Mouse (Mus musculus) kidney, postnatal 0 days (tissue): ENCODE measurements around the gene Insl5. TPM values are rescaled to one million over a fixed set of nuclear protein-coding genes. Genes with fewer than 3 reads are reported as not detected.

Experiments used
- ATAC-seq: fragments of 200-750 bp; cut with Nextera tagmentation; replicated peaks from 2 replicates; pipeline ENCODE4 v1.8.0; 2017; ENCODE audit warnings: low read depth, moderate number of reproducible peaks, moderate TSS enrichment, moderate library complexity; ENCODE audit not compliant: low FRiP score
- DNase-seq: peaks from one replicate; pipeline ENCODE4 v3.0.0-alpha.2; 2016; ENCODE audit warnings: low spot score
- H3K27ac ChIP-seq: fragments of 300-500 bp; sonication (generic); 2 replicates; pipeline ENCODE4 v1.5.1; 2014; ENCODE audit warnings: mild to moderate bottlenecking
- H3K27me3 ChIP-seq: fragments of 300-500 bp; sonication (generic); 2 replicates; pipeline ENCODE4 v1.6.1; 2014; ENCODE audit warnings: low read length, mixed read lengths; ENCODE audit not compliant: insufficient read depth
- H3K36me3 ChIP-seq: fragments of 300-500 bp; sonication (generic); 2 replicates; pipeline ENCODE4 v1.6.1; 2014; ENCODE audit warnings: low read length, mixed read lengths; ENCODE audit not compliant: insufficient read depth
- H3K4me1 ChIP-seq: fragments of 300-500 bp; sonication (generic); replicated peaks from 2 replicates; pipeline ENCODE4 v1.6.1; 2014; ENCODE audit warnings: antibody characterized with exemption, low read length, mixed read lengths; ENCODE audit not compliant: insufficient read depth
- H3K4me2 ChIP-seq: fragments of 300-500 bp; sonication (generic); 2 replicates; pipeline ENCODE4 v1.6.1; 2014; ENCODE audit warnings: mild to moderate bottlenecking, low read length, moderate library complexity, mixed read lengths
- H3K4me3 ChIP-seq: fragments of 300-500 bp; sonication (generic); replicated peaks from 2 replicates; pipeline ENCODE4 v1.5.1; 2014; ENCODE audit warnings: low read depth, low read length
- H3K9ac ChIP-seq: fragments of 300-500 bp; sonication (generic); 2 replicates; pipeline ENCODE4 v1.6.1; 2014; ENCODE audit warnings: low read depth, low read length
- H3K9me3 ChIP-seq: fragments of 300-500 bp; sonication (generic); replicated peaks from 2 replicates; pipeline ENCODE4 v1.6.1; 2016; ENCODE audit warnings: low read length, inconsistent platforms, mixed read lengths
- CTCF ChIP-seq: IDR thresholded peaks from 2 replicates; pipeline ENCODE4 v1.5.1; 2016; ENCODE audit warnings: antibody characterized with exemption, low read depth, mild to moderate bottlenecking, moderate library complexity
- WGBS: fragments of 180-500 bp; shearing (Covaris S2); extraction: QIAGEN DNeasy Blood & Tissue Kit; methylation state at CpG from one replicate; pipeline ENCODE4 v1.1.7; 2014; 5-methylcytosine and 5-hydroxymethylcytosine counted together
- polyA plus RNA-seq: library from polyadenylated mRNA; unstranded; fragments of >200 nt; fragmentation: Nextera tagmentation; extraction: Ambion mirVana; gene quantifications from 2 replicates; pipeline ENCODE4 v1.2.1, GENCODE M21; 2015

Gene Insl5
- polyA plus RNA-seq, 1 experiment from 2014 or later, result not detected

DNA sequence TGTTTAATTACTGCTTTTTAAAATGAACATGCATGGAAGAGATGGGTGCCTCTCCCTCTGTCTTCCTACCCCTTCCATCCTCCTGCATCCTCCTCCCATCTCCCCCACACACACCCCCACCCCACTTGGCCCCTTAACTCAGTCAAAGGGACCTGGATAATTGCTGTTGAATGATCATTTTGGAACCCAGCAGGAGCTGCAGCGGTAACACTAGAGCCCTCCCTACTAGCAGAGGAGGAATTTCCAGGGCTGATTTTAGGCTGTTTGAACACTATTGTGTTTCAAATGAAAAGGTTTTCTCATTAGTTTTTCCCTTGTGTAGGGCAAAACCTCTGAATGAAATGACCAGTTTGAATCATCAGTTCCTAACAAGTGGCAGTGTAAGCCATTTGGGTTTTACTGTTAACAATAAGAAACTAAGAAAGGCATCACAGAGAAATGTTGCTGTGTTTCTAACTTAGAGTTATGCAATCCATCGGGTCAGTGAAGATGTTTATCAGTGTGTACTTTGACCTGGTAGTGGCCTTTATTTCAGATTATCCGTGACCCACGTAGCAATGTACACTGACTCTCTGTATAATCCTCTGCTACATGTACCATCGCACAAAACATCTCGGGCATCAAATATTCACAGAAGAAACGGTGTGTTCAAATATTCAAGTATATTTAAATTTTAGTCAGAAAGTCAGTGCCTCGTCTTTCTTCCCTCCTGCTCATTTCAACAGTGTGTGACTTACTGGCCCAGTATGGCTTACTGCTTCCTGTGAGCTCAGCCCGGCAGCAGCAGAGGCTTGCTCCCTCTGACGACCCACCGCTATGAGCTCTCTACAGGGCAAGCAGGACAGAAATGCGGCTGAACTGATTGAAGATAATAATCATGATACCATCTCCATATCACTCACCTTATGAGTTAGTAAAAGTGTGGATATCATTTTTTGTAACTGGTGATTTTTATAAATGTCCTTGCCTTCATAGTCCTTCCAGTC lies 50.1 kb downstream of the Insl5 start:
- ATAC-seq (no peak), DNase-seq (no peak)
- Histone ChIP-seq H3K9me3 (no peaks in the 10 kb centered on the region), H3K4me1 (0 out of 2 replicates have a peak, but pooled peaks cover 7% of the 10 kb centered on the region), H3K4me2 (no peak overlapping the region), H3K27me3 (no peaks in the 10 kb centered on the region), H3K9ac (no peak overlapping the region), H3K27ac (no peak overlapping the region), H3K4me3 (no peak overlapping the region), H3K36me3 (no peaks in the 10 kb centered on the region)
- no peak for TF ChIP-seq CTCF
- 58% methylated on average over 12 of the region's 12 CpGs for WGBS

DNA sequence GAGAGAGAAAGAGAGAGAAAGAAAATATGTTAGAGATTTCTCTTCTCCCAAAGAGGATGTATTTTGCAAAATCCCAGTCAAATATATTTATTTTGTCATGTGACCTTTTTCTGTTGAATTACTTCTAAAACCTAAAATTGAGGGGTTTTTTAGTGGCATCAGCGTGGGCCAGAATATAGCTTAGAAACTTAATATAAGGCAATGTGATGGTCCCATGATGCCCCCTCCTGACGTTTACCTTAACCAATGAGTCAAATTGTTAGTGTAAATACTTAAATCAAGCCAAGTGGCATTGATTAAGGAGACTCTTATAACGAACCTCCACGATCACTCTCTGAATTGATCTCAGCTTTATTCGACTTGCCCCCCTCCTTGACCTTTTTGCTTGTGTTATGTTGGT lies 52.5 kb downstream of the Insl5 start:
- Histone ChIP-seq H3K4me3 (no peak overlapping the region), H3K9ac (no peak overlapping the region), H3K4me1 (0 out of 2 replicates have a peak, but pooled peaks cover 7% of the 10 kb centered on the region), H3K36me3 (no peaks in the 10 kb centered on the region), H3K27ac (no peak overlapping the region), H3K4me2 (no peak overlapping the region), H3K9me3 (no peaks in the 10 kb centered on the region), H3K27me3 (no peaks in the 10 kb centered on the region)
- DNase-seq, result no peak
- 71% methylated on average over 5 of the region's 5 CpGs for WGBS
- no peak for TF ChIP-seq CTCF
- no peak for ATAC-seq

DNA sequence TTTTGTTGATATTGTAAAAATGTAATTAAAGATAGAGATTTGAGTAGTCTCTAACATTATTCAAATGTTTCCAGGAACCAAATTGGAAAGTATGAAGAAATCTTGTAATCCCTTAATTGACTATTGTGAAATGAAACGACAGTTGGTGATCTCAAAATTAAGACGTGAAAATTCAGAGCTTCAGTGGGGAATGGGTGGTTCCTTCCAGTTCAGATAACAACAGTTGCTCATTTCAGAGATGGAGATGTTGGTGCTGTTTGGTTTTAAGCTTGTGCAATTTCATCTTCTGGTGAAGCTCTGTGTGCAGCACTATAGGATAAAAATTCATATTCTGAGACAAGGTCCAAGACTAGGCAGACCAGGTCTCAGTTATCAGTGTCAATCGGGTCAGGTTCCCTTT lies 54.6 kb downstream of the Insl5 start:
- H3K36me3 ChIP-seq, result no peaks in the 10 kb centered on the region
- H3K4me2 ChIP-seq, result no peak overlapping the region
- no peaks in the 10 kb centered on the region for H3K9me3 ChIP-seq
- H3K4me1 ChIP-seq, result no peaks in the 10 kb centered on the region
- no peak overlapping the region for H3K27ac ChIP-seq
- 79% methylated on average over 3 of the region's 3 CpGs for WGBS
- no peak for ATAC-seq
- DNase-seq, result no peak
- no peak overlapping the region for H3K4me3 ChIP-seq
- H3K9ac ChIP-seq, result no peak overlapping the region
- no peak for TF ChIP-seq CTCF
- no peaks in the 10 kb centered on the region for H3K27me3 ChIP-seq

DNA sequence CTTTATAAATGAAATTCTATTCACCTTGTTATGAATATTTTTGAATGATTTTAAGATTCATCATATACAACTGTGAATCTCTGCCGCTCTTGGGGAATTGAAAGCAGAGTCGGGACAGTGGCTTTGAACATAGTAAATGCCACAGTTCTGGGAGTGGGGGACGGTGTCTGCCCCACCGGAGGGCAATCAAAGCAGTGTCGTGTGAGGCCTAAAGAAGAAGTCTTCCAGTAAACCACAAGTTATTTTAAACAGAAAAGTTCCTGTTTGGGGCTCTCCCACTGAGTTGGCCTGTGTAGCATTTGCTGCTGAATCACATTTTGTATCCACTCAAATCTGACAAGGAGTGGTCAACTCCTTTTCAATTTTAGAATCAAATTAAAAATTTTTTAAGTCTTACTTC lies 55.5 kb downstream of the Insl5 start:
- Histone ChIP-seq H3K9ac (no peak overlapping the region), H3K4me1 (no peaks in the 10 kb centered on the region), H3K36me3 (no peaks in the 10 kb centered on the region), H3K4me3 (no peak overlapping the region), H3K27ac (no peak overlapping the region), H3K9me3 (no peaks in the 10 kb centered on the region), H3K4me2 (no peak overlapping the region), H3K27me3 (no peaks in the 10 kb centered on the region)
- TF ChIP-seq CTCF, result no peak
- DNase-seq (no peak), ATAC-seq (no peak)
- 76% methylated on average over 5 of the region's 5 CpGs for WGBS

DNA sequence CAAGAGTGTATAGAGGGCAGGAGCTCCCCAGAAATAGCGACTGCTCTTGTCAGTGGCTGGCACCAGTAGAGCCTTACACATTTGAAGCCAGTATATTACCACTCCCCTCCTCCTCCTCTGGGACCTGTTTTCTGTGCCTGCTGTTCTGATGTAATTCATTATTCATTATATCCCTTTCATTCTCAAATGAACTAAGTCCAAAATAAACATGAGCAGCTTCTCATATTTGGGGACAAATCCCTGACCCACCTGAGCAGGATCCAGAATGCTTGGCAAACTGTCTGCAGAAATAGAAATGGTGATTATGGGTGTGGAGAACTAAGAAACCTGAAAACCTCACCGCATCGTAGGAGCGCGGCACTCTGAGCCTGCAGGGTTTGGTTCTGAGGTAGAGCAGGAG lies 57.0 kb downstream of the Insl5 start:
- H3K27ac ChIP-seq, result no peak overlapping the region
- no peaks in the 10 kb centered on the region for H3K27me3 ChIP-seq
- TF ChIP-seq CTCF, result no peak
- DNase-seq, result no peak
- no peak overlapping the region for H3K4me2 ChIP-seq
- H3K9ac ChIP-seq, result no peak overlapping the region
- no peaks in the 10 kb centered on the region for H3K9me3 ChIP-seq
- no peaks in the 10 kb centered on the region for H3K4me1 ChIP-seq
- H3K4me3 ChIP-seq, result no peak overlapping the region
- H3K36me3 ChIP-seq, result no peaks in the 10 kb centered on the region
- WGBS, result 87% methylated on average over 5 of the region's 5 CpGs
- no peak for ATAC-seq

Other genes with a start within 250 kb of the Insl5 start
- 0.69 and 1.0 TPM in 2 replicates for gene Tctex1d1, start 48.2 kb downstream of the Insl5 start, polyA plus RNA-seq
- gene Mier1, start 87.5 kb upstream of the Insl5 start, polyA plus RNA-seq, result 41.4 and 41.9 TPM in 2 replicates
- gene Wdr78, start 87.7 kb upstream of the Insl5 start, polyA plus RNA-seq, result 1.4 and 1.6 TPM in 2 replicates
- 8.2 and 9.4 TPM in 2 replicates for gene Slc35d1, start 188.3 kb upstream of the Insl5 start, polyA plus RNA-seq